Mouse (Mus musculus): ENCODE results near the gene Arf1.

GRCm38 (mm10) chr11:59182864-59183331 is 45.2 kb downstream of the Arf1 start, which contains the start of gene Gjc2:
- TF ChIP-seq CTCF (IDR thresholded peaks at IDR 0.05; ENCODE audit: low read depth, low read length): no peak
- no peak for TF ChIP-seq POLR2AphosphoS5 (IDR thresholded peaks at IDR 0.05; ENCODE audit: insufficient replicate concordance, low read depth, low read length)
- TF ChIP-seq GATA1 (IDR thresholded peaks at IDR 0.05; ENCODE audit: borderline replicate concordance, low read length): no peak
- TF ChIP-seq TAL1 (conservative IDR thresholded peaks at IDR 0.05; ENCODE audit: low read depth, low read length): no peak
- TF ChIP-seq GATA2 (IDR thresholded peaks at IDR 0.05; ENCODE audit: borderline replicate concordance, low read depth, low read length): no peak
